ENCODE assay signal across 9 mouse cellular contexts in genomic region chr10:78485369-78485768, GRCm38 (mm10). TPM values are rescaled to one million over a fixed set of nuclear protein-coding genes. Genes with fewer than 3 reads are reported as not detected.
DNase-seq lines count a peak whose midpoint lies in the region; TF ChIP-seq lines count a peak whose summit lies in the region.
"Not testable (repeated sequence)": the region's sequence is repeated elsewhere in the genome, so short reads cannot be mapped to it uniquely, and the experiment has no call there.
"Had no signal": no experiment of that assay in that cellular context is flagged by ENCODE, and none has a peak within 500 bp of the region (broad histone marks: within the 10 kb centered on the region; RNA-seq: fewer than 3 reads in every experiment).

No protein-coding gene starts in this region.

- TF ChIP-seq POLR2A in kidney, adult 2 months (IDR thresholded peaks at IDR 0.05; ENCODE audit: low read depth, low read length): not testable (repeated sequence)

- 11% methylated on average over 2 of the region's 2 CpGs for whole genome bisulfite sequencing in kidney, adult 2 months

- H3K4me3 ChIP-seq in kidney, adult 2 months (ENCODE audit: insufficient read depth, low read depth, low read length): not testable (repeated sequence)

- not testable (repeated sequence) for H3K27me3 ChIP-seq in kidney, adult 2 months (replicated peaks; ENCODE audit: control insufficient read depth, insufficient read depth, low read length)

- not testable (repeated sequence) for H3K36me3 ChIP-seq in kidney, adult 2 months (ENCODE audit: control insufficient read depth, insufficient read depth, low read length)

- peak; percentile 60 for DNase-seq in kidney, adult 2 months
- DNase-seq in kidney, adult 9 months: peak; percentile 69

- H3K4me1 ChIP-seq in kidney, adult 2 months (ENCODE audit: control insufficient read depth, insufficient read depth, low read length): not testable (repeated sequence)

- not testable (repeated sequence) for TF ChIP-seq CTCF in kidney, adult 2 months (conservative IDR thresholded peaks at IDR 0.05; ENCODE audit: insufficient read depth, insufficient read length, low read depth, low read length)

- H3K27ac ChIP-seq in kidney, adult 2 months (ENCODE audit: insufficient read depth, low read depth, low read length): not testable (repeated sequence)

RNA-seq across cellular contexts. Expression of gene Pdxk, which starts 20.6 kb away (rescaled TPM):
- polyA plus RNA-seq in kidney, adult 2 months (2012; rRNA removed): 107 TPM in 2 replicates

RNA-seq across cellular contexts. Expression of gene Olfr1358, which starts 31.9 kb away (rescaled TPM):
- polyA plus RNA-seq in kidney, adult 2 months (2012; rRNA removed): not detected in 2 replicates
- polyA plus RNA-seq: activated CD4-positive, CD25-positive, alpha-beta regulatory T cell, adult 4 months; adrenal gland, adult 2 months; C2C12; CD4-positive, CD25-positive, alpha-beta regulatory T cell, adult 4 months; cerebellum, adult 2 months; G1E; Patski had no signal

RNA-seq across cellular contexts. Expression of gene Cstb, which starts 59.9 kb away (rescaled TPM):
- polyA plus RNA-seq in kidney, adult 2 months (2012; rRNA removed): 101 and 115 TPM in 2 replicates
